Mouse (Mus musculus): ENCODE data around the gene Prkar1b.

DNA sequence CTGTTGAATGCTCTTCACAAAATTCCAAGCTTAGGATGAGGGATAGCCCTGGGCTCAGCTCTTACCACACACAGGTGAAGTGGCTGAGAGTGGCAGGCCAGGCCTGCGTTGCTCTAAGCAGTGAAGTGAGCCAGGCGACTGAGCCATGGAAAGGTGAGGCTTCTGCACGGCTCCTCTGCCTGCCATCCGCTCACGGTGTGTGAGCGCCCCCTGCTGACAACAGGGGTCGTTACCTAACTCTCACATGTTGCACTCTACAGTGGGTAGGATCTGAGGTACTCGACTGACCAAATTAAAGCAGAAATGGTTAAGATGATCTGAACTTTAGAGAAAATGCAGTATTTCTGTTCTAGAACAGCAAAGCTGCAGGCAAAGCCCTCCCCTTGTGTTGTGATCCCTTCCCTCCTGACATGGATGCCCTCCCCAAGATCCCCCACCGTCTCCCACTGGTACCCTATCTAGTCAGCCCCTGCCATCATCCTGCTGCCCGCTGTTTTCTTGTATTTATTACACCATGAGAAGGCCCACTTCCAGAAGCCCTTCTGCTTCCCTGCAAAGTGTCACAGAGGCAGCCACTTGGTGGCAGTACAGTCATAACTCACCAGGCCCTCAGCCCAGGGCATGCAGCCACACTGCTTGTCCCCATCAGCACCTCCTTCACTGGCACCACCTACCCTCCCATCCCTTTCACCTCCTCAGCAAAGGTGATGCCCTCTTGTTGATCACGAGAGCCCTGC lies 29.3 kb upstream of the Prkar1b start:
- no peak for TF ChIP-seq GATA1 (IDR thresholded peaks at IDR 0.05; ENCODE audit: low read length)
- no peak for TF ChIP-seq TAL1 (IDR thresholded peaks at IDR 0.05; ENCODE audit: low read length)
